Mouse (Mus musculus) ES-Bruce4 (cell line): ENCODE results near the gene Irs2.

Experiments
- CTCF ChIP-seq: IDR thresholded peaks from one replicate; pipeline ENCODE4 v1.8.1; 2011; ENCODE audit warnings: low read depth, low read length
- POLR2A ChIP-seq: IDR thresholded peaks from one replicate; pipeline ENCODE4 v1.8.1; 2011; ENCODE audit warnings: low read length; ENCODE audit not compliant: insufficient read depth

DNA sequence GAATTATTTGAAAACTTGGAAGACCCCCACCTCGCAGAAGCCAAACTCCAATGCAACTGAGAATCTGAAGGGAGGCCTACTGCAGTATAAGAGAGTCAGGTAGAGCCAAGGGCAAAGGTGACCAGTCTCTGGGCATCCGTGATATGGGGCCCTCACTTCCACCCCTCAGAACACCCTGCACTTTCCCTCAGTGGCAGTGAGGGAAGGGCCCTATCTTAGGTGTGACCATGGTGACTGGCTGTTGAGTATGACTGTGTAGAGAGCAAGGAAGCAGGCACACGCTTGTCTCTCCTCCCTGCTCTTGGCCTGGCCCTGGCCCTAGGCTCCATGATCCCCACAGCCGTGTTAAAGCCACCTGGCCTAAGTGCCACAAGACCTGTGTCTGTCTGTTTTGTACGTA lies 48.4 kb upstream of the Irs2 start:
- TF ChIP-seq CTCF (no peak), POLR2A (no peak)
